Mouse (Mus musculus): Measurements from ENCODE around the gene Dgcr8.
"Not testable (repeated sequence)": the region's sequence is repeated elsewhere in the genome, so short reads cannot be mapped to it uniquely, and the experiment has no call there.

Gene Dgcr8

DNA sequence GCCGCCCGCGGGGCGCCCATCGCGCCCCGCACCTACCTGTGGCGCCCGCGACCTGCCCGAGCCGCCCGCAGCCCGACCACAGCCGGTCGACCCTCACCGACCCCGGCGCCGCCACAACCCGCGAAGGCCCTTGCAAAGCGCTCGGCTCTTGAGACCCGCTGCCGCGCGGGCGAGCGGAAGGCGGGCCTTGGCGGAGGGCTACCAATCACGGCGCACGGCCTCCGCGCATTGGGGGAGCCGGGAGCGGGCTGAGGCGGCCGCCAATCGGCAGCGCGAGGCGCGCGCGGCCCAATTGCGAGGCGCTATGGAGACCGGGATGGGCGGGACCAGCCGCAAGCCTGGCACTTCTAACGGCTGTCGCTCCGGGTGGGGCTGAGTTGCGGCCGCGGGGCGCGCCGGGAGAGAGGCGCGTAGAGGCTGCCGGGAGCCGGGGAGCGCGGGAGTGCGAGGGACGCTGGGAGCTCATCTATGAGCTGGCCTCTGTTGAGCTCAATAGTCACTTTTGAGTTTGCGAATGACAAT, at the start of gene Dgcr8:
Dgcr8 (minus strand) TSS at position 180 of the 522 bp plus-strand sequence.
- peak; percentile 84 for DNase-seq (ENCODE audit: low read depth, low spot score)

DNA sequence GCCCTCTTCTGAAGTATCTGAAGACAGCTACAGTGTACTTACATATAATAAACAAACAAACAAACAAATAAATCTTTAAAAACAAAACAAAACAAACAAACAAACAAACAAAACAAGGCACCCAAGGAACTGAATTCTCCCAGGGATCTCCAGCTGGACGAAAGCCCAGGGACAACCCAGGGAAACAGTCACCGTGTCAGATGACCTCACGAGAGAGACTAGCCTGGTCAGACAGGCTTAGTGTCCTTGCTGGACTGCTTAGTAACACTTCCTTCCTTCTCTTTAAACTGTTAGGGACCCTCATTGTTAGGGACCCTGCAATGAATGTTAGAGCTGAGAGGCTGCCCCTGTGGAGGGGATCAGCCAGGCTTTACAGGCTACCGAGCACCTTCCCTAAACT, 48.2 kb upstream of the Dgcr8 start:
- DNase-seq (ENCODE audit: low read depth, low spot score) = no peak

DNA sequence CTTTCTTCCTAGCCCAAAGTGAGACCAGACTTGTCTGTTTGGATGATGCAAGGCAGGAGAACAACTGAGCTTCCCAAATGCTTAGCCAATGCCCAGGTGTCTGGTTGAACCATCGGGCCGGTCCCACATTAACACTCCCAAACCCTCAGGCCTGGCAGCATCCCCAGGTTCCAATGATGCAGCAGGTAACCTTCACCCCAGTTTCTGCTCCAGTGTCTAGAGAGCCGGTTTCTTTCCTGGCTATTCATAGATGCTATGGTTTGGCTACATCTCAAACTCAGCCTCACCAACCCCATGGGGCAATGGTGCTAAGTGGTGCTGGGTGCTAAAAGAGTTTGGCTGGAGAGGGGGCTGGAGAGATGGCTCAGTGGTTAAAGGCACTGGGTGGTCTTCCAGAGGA, 46.9 kb upstream of the Dgcr8 start:
- no peak for DNase-seq (ENCODE audit: low read depth, low spot score)

DNA sequence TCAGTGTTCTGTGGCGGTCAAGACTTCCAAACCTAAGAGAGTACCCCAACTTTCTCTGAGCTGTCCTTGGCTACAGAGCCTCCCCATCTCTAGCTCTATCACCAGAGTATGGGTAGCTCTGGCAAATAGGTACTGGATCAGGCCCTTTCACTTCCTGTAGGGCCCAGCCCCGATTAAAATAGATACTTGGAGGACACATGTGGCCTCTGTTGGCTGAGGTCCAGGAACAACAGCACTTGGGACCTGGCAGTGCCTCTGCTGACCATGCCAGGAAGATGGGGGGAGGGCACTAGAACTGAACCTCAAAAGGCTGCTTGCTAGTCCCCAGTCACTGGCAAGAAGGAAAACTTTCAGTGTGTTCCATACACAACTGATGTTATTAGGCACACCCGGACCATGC, 44.9 kb upstream of the Dgcr8 start:
- DNase-seq (ENCODE audit: low read depth, low spot score) = no peak

DNA sequence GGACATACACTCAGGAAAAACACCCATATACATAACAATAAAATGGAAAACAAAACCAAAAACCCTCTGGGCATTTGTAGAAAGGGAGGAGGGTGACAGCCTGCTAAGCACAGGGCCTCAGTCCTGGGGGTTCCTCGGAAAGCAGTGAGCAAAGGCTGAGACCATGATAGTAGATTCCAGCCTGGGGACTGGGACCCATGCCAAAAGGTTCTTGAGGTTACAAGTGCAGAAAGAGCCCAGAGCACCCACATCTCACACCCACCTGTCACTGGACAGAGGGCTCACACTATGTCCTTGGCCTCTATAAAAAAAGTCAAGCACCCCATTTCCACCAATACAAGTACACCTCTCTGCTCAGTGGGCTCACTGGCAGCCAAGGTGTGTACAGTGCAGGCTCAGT, 39.5 kb upstream of the Dgcr8 start:
- DNase-seq (ENCODE audit: low read depth, low spot score) = no peak

DNA sequence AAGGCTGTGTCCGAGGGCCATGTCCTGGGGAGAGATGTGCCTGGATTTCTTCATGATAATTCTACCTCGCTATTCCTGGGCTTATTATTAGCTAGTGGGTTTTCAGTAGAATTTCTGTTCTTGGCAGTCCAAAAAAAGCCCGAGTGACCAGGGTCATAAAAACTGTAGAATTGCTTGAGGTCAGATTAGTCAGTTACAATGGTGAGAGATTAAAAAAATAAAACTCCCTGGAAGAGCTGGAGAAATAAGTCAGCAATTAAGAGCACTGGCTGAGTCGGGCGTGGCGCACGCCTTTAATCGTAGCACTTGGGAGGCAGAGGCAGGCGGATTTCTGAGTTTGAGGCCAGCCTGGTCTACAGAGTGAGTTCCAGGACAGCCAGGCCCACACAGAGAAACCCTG, 38.9 kb upstream of the Dgcr8 start:
- no peak for DNase-seq (ENCODE audit: low read depth, low spot score)

DNA sequence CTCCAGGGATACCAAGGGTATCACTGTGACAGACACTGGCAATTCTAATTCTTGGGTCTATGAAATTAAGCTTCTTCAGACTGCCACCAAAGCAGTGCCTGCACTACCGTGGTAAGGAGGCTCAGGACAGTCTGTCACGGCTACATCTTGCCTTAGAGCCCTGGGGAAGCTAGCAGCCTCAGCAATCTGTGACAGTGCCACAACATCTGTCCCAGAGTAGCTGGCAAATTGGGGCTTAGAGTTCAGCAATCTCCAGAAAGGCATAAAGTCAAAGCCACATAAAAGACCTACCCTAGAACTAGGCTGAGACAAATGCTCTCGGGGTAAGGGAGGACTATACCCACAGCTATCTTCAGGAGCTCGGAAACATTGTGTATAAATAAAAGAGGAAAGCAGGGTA, 36.7 kb upstream of the Dgcr8 start:
- no peak for DNase-seq (ENCODE audit: low read depth, low spot score)

DNA sequence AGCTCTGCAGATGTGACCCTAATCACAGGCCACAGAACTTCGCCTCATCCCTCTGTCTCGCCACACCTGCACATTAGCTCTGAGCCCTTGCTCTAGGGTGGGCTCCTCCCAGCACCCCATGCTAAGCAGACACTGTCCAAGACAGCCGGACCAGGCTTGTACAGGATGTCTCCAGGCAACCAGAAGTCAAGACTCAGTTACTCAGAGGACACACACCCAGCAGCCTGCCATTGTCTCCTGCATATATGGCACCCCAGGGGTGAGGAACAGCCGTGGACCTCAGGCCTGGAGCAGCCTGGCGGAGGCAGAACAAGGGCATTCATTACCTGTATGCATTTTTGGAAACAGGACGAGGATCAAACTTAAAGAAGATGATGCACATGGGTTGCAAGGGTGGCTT, 35.0 kb upstream of the Dgcr8 start:
- no peak for DNase-seq (ENCODE audit: low read depth, low spot score)

DNA sequence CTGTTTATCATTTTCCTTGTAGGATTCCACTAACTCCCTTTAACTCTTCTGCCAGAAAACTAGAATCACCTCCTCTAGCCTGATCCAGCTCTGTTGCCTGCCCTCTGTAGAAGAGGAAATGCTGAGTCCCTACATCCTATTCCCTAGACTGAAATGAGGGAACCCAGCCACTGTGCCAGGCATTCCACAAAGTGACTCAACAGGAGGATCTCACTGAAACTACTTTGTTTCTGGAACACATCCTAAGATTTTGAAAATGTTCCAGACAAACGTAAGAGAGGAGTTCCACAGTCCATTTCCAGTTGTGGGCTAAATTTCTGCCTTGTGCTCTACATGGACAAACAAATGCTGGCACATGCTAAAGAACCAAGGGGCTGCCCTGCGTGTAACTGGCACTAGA, 34.4 kb upstream of the Dgcr8 start:
- no peak for DNase-seq (ENCODE audit: low read depth, low spot score)

DNA sequence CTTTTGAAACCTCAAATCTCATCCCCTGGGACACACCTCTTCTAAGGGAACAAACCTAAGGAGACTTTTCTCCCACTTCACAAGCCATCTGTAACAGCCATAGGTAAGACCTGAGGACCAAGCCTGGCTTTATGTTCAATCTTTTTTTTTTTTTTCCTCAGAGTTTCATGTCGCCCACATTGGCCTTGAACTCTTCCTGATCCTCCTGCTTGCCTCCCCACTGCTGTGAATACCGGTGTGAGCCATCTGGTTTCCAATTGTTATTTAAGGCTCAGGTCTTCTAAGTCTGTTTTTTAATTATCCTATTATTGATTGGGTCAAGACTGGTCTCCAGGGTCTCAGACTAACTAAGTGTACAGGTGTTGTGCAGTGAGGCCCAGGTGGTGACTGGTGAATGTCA, 32.4 kb upstream of the Dgcr8 start:
- no peak for DNase-seq (ENCODE audit: low read depth, low spot score)

DNA sequence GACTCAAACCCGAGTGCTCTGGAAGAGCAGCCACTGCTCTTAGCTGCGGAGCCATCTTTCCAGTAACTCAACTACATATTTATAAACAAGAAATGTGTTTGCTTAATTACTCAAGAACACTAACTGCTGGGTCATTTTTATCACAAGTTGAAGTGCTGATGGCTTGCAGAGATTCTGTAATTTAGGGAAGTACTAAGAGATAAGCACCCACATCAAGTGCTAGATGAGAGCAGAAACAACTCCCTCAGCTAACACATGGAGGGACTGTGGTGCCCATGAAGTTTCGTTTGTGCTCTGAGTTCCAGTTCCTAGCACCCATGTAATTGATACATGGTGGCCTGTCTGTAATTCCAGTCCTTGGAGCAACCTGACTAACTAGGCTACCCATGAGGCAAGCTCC, 29.9 kb upstream of the Dgcr8 start:
- DNase-seq (ENCODE audit: low read depth, low spot score) = no peak

DNA sequence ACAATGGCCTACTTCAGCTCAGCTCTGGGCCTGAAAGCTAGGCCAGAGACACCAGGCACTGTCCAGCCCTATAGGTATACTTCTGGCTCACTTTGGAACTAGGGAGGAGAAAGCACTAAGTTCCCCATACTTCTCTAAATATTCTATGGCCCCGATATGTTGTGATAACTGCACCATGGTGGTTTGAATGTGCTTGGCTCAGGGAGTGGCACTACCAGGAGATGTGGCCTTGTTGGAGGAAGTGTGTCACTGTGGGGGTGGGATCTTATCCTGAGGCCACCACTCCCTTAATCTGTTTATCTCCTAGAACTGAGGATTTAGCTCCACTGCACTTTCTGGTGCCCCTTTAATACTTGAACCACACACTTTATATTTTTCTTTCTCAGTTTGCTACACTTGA, 19.1 kb upstream of the Dgcr8 start:
- DNase-seq (ENCODE audit: low read depth, low spot score) = no peak

DNA sequence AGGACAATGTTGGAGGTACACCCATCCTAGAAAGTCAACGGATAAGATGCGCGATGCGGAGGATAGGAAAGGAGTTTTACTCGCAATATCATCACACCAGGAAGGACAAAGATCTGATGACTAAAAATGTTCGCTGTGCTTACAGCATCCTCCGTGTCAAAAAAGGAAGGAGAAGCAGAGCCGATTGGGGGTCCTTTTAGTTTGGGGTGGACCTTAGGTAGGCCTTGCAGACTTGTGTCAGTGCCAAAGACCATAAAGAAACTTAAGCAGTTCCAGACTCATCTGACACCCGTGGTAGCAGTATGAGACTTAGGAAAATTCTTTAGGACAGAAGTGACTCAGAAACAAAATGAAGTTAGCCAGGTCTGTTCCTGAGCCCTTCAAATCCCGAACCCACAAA, 568 bp upstream of the Dgcr8 start:
- not testable (repeated sequence) for DNase-seq (ENCODE audit: low read depth, low spot score)

DNA sequence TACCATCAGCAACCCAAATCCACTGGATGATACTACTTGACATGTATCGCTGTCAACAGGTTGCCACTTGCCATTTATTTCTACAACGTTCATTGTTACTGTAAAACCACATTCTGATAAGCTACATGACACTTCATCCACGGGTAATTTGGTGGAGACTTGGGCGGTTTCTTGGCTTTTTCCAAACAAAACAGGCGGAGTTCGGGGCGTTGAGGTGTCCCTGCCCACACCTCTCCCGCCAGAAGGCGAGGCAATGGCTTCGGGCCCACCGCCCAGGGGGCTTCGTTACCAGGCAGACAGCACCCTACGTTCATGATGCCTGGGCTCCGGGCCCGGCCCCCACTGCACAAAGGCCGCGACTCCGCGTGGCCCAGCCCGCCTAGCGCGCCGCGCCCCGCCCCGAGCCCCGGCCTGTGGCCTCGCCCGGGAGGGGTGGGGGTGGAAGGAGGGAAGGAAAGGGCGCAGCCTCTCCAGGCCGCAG, 425 bp downstream of the Dgcr8 start:
- no peak for DNase-seq (ENCODE audit: low read depth, low spot score)

DNA sequence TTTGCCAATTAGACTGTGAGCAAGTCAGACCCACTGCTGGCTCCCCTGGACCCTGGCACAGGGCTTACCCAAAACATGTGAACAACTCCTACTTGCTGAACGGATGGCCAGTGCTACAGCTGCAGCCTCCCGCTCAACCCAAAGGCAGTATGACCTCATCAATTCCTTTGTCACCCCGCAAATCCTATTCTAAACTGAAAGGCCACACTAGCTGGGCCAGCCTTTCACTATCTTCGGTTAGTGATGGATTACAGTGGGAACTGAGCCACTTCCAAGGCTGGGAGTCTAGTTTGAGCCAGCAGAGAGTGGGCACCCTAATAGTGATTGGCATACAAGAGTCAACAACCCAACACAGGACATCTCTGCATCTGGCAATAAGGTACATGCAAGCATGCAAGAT, 880 bp downstream of the Dgcr8 start:
- DNase-seq (ENCODE audit: low read depth, low spot score) = no peak

DNA sequence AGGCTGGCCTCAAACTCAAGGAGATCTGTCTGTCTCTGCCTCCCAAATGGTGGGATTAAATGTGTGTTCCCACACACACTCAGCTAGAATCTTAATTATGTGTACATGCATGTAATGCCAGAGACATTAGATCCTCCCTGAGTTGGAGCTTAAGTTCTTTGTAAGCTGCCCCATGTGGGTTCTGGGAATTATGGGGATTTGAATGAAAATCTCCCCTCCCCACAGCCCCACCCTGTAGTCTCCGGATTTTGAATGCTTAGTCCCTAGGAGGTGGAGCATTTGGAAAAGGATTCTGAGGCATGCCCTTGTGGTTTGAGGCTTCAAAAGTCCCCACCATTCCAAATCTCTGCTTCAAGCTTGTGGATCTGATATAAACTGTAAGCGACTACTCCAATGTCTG, 13.9 kb downstream of the Dgcr8 start:
- DNase-seq (ENCODE audit: low read depth, low spot score) = peak; percentile 65

DNA sequence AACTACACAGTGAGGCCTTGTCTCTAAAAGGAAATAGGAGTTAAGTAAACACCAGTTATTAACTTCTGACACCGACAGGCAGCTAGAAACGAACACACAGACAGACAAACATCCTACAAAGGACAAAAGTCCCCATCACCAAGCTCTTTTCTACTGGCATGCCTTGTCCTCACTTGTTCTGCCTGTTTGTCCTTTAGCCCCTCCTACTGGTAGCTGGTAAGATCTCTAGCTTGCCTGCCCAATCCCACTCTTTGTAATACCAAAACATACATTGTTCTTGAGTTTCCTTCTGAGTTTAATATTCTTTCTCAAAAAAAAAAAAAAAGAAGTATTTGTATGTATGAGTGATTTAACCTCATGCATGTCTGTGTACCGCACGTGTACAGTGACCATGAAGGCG, 20.9 kb downstream of the Dgcr8 start:
- no peak for DNase-seq (ENCODE audit: low read depth, low spot score)

DNA sequence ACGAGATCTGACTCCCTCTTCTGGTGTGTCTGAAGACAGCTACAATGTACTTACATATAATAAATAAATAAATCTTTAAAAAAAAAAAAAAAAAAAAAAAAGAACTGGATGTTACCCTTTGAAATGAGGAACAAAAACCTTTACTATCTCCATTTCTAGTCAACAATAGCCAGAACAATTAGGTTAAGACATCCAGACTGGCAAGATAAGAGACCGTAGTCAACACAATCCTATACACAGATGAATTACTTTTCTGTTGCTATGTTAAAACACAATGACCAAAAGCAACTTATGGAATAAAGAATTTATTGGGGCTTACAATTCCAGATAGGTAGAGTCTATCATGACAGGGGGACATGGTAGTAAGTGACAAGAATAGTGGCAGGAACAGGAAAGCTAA, 24.0 kb downstream of the Dgcr8 start:
- DNase-seq (ENCODE audit: low read depth, low spot score) = no peak

DNA sequence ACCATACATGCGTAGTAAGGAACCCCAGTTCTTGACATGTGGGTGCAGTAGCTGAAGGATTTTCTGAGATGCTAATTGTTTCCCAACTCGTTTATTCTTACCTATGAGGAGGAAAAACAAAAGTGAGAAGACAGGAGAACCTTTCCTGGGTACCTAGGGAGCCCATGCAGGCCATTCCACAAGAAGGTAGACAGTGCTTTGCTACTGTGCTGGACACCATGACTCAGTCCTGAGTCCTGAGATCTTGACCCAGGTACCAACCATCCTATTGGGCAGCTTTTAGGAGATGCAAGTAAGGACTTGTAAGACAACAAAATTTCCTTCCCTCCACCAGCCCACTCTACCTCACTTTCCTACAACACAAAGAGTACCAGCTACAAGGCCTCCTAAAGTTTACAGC, 30.8 kb downstream of the Dgcr8 start, which contains the start of gene Gm49776:
Gm49776 (minus strand) TSS at position 101 of the 400 bp plus-strand sequence.
- no peak for DNase-seq (ENCODE audit: low read depth, low spot score)

DNA sequence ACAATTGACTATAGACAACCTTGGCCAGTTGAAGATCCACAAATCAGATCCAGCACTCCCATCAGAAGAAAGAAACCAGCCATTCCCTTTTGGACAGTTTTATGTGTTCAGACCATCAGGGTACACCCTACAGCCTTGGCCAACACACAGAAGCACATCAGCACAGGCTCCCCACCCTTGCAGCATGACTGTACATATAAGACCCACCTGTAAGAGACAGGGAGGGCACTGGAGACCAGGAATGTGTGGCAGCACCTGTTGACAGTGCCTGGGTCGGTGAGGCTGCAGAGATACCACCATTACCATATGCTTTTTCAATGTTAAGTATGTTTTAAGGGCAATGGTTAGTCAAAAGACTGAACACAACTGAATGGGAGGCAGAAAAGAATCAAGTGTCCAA, 35.2 kb downstream of the Dgcr8 start:
- DNase-seq (ENCODE audit: low read depth, low spot score) = no peak

DNA sequence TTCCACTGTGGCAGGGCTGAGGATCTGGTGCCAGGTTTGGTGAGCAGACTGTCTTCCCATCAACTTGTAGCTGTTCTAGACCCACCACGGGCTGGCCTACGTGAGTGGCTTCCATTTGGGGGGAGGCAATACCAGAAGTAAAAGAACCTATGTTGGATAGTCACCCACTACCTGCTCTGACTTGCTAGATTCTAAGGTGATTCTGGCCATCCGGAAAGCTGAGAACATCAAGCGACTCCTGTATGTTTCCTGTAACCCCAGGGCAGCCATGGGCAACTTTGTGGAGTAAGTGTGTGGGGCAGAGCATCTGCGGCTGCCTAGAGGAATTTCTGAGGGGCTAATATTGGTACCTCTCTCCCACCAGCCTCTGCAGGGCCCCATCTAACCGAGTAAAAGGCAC, 36.3 kb downstream of the Dgcr8 start:
- no peak for DNase-seq (ENCODE audit: low read depth, low spot score)

DNA sequence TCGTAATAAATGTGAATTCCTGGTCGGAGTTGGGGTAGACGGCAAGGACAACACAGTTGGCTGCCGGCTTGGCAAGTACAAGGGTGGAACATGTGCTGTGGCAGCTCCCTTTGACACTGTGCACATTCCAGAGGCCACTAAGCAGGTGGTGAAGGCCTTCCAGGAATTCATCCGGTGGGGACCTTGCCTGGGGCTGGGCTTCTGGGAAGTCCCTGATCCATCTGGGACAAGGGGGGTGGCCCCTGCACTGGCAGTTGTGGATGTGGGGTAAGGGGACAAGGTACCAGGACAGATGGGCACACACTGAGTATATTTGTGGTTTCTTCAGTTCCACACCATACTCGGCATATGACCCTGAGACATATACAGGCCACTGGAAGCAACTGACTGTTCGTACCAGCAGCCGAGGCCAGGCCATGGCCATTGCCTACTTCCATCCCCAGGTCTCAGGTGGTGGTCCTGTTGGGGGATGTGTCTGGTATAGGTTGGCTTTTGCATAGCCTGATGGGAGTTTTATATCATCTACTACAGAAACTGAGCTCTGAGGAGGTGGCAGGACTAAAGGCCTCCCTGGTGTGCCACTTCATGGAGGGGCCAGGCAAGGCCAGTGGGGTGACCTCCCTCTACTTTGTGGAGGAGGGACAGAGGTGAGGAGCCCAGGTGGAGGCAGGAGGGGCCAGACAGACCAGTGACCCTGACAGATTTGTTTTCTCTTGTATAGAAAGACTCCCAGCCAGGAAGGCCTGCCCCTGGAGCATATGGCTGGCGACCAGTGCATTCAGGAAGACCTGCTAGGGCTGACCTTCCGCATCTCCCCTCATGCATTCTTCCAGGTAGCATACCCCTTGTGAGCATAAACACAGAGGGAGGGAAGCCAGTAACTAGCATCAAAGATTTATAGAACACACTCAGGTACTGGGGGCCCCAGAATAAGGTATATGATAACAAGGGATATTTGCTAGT, 37.9 kb downstream of the Dgcr8 start:
- DNase-seq (ENCODE audit: low read depth, low spot score) = no peak

DNA sequence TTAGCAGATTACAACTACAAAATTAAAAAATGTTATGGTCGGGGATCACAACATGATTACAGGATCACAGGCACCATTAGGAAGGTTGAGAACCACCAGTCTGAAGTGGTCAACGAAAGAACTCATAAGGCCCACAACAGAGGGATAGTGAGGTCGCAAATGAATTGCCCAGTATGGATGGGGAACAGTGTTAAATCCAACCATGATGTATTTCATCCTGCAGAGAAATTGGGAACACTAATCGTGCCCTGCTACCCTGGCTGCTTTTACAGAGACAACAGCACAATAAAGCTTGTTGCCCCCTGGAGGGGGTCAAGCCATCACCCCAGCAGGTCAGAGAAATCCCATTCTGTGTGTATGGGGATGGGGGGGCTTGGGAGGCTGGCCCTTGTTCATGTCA, 38.8 kb downstream of the Dgcr8 start:
- DNase-seq (ENCODE audit: low read depth, low spot score) = no peak
